Mouse (Mus musculus) heart, postnatal 10 days (tissue): ENCODE data around the gene Bex2. TPM values are rescaled to one million over a fixed set of nuclear protein-coding genes. Genes with fewer than 3 reads are reported as not detected.

ENCODE experiments used
- total RNA-seq, 2 experiments: library from RNA; stranded (reverse); gene quantifications; 2 replicates each; pipeline ENCODE4 v1.2.3; 2021

Gene Bex2
- total RNA-seq, 2 experiments from 2014 or later: 0.31 to 1.2 TPM

Other genes with a start within 250 kb of the Bex2 start
- gene Gprasp2, start 229.2 kb downstream of the Bex2 start, total RNA-seq: 1 to 10 TPM; 3.7 to 7.3 TPM
- gene Arxes2, start 74.4 kb downstream of the Bex2 start, total RNA-seq: 10 to 100 TPM in 1 of 2 experiments, 1 to 10 TPM in 1; 9.4 to 13.4 TPM
- gene Arxes1, start 34.9 kb downstream of the Bex2 start, total RNA-seq: 1 to 10 TPM; 4.5 to 6.2 TPM
- gene Nxf3, start 17.0 kb upstream of the Bex2 start, total RNA-seq: not detected
- 1 to 10 TPM; 5.1 to 8.4 TPM for gene Bex4, start 70.8 kb upstream of the Bex2 start, total RNA-seq
- 10 to 100 TPM; 57.8 to 61.6 TPM for gene Tceal8, start 104.1 kb upstream of the Bex2 start, total RNA-seq
- gene Tceal5, start 135.6 kb upstream of the Bex2 start, total RNA-seq: 1 to 10 TPM; 5.6 to 6.5 TPM
- gene Tceal7, start 146.5 kb upstream of the Bex2 start, total RNA-seq: 10 to 100 TPM in 1 of 2 experiments, 1 to 10 TPM in 1; 5.3 to 19.6 TPM
- gene Bex1, start 147.3 kb upstream of the Bex2 start, total RNA-seq: 10 to 100 TPM; 30.4 to 36.3 TPM
- 100 to 1,000 TPM in 1 of 2 experiments, 10 to 100 TPM in 1; 99.6 to 103 TPM for gene Tceal9, start 176.8 kb upstream of the Bex2 start, total RNA-seq
- 10 to 100 TPM; 84.6 to 84.9 TPM for gene Bex3, start 202.0 kb upstream of the Bex2 start, total RNA-seq